Mouse (Mus musculus) neural tube, embryonic 12.5 days (tissue): ENCODE results near the gene Phactr3. TPM values are rescaled to one million over a fixed set of nuclear protein-coding genes. Genes with fewer than 3 reads are reported as not detected.
A peak's percentile ranks its signal among the peaks of the same experiment; 100 is the strongest.

Experiments used
- ATAC-seq: fragments of 200-750 bp; cut with Nextera tagmentation; 2 replicates; pipeline ENCODE4 v1.8.0; 2017; ENCODE audit warnings: low read depth, mild to moderate bottlenecking, moderate TSS enrichment, moderate library complexity; ENCODE audit not compliant: low FRiP score
- H3K27ac ChIP-seq: fragments of 300-500 bp; sonication (generic); 2 replicates; pipeline ENCODE4 v1.5.1; 2016
- H3K27me3 ChIP-seq: fragments of 300-500 bp; sonication (generic); replicated peaks from 2 replicates; pipeline ENCODE4 v1.6.1; 2016; ENCODE audit warnings: mild to moderate bottlenecking
- H3K36me3 ChIP-seq: fragments of 300-500 bp; sonication (generic); 2 replicates; pipeline ENCODE4 v1.6.1; 2016; ENCODE audit warnings: mild to moderate bottlenecking
- H3K4me1 ChIP-seq: fragments of 300-500 bp; sonication (generic); 2 replicates; pipeline ENCODE4 v1.6.1; 2016
- H3K4me2 ChIP-seq: fragments of 300-500 bp; sonication (generic); replicated peaks from 2 replicates; pipeline ENCODE4 v1.6.1; 2016; ENCODE audit warnings: mild to moderate bottlenecking
- H3K4me3 ChIP-seq: fragments of 300-500 bp; sonication (generic); 2 replicates; pipeline ENCODE4 v1.5.1; 2016
- H3K9ac ChIP-seq: fragments of 300-500 bp; sonication (generic); 2 replicates; pipeline ENCODE4 v1.6.1; 2016; ENCODE audit warnings: mild to moderate bottlenecking
- H3K9me3 ChIP-seq: fragments of 300-500 bp; sonication (generic); 2 replicates; pipeline ENCODE4 v1.6.1; 2016; ENCODE audit warnings: mild to moderate bottlenecking
- WGBS: fragments of 180-500 bp; shearing (Covaris S2); methylation state at CpG from one replicate; pipeline ENCODE4 v1.1.7; 2016; 5-methylcytosine and 5-hydroxymethylcytosine counted together
- polyA plus RNA-seq: library from polyadenylated mRNA; unstranded; fragments of >200 nt; fragmentation: Nextera tagmentation; extraction: Ambion mirVana; gene quantifications from 2 replicates; pipeline ENCODE4 v1.2.1, GENCODE M21; 2016

Phactr3 gene
- polyA plus RNA-seq, 1 experiment from 2014 or later: 21.7 TPM

GRCm38 (mm10) chr2:178242996-178243395 lies 124.2 kb downstream of the Phactr3 start:
- Histone ChIP-seq H3K27ac (no peak overlapping the region), H3K9ac (no peak overlapping the region), H3K36me3 (no peaks in the 10 kb centered on the region), H3K9me3 (no peaks in the 10 kb centered on the region), H3K4me2 (no peak overlapping the region), H3K4me3 (no peak overlapping the region), H3K4me1 (peaks cover 8% of the 10 kb centered on the region), H3K27me3 (0 out of 2 replicates have a peak, but pooled peaks cover 2% of the 10 kb centered on the region)
- ATAC-seq: no peak
- WGBS: 72% methylated on average over 3 of the region's 3 CpGs

- H3K4me3 ChIP-seq: no peak overlapping the region
- no peaks in the 10 kb centered on the region for H3K36me3 ChIP-seq
- H3K4me2 ChIP-seq: no peak overlapping the region
- 0 out of 2 replicates have a peak, but pooled peaks cover 2% of the 10 kb centered on the region for H3K27me3 ChIP-seq
- H3K9me3 ChIP-seq: no peaks in the 10 kb centered on the region
- H3K27ac ChIP-seq: no peak overlapping the region
- no peak overlapping the region for H3K9ac ChIP-seq
- ATAC-seq: no peak
- WGBS: 90% methylated on average over 1 of the region's 1 CpGs
- peaks cover 8% of the 10 kb centered on the region for H3K4me1 ChIP-seq
These were observed 126.1 kb downstream of the Phactr3 start for GRCm38 (mm10) chr2:178244866-178245265.

- Histone ChIP-seq H3K27ac (no peak overlapping the region), H3K36me3 (no peaks in the 10 kb centered on the region), H3K27me3 (0 out of 2 replicates have a peak, but pooled peaks cover 2% of the 10 kb centered on the region), H3K4me3 (no peak overlapping the region), H3K9me3 (no peaks in the 10 kb centered on the region), H3K4me2 (no peak overlapping the region), H3K4me1 (peaks cover 8% of the 10 kb centered on the region), H3K9ac (no peak overlapping the region)
- 88% methylated on average over 5 of the region's 5 CpGs for WGBS
- no peak for ATAC-seq
These were observed 127.1 kb downstream of the Phactr3 start for GRCm38 (mm10) chr2:178245841-178246240.

- 51% methylated on average over 4 of the region's 4 CpGs for WGBS
- H3K9me3 ChIP-seq: no peaks in the 10 kb centered on the region
These were observed 128.0 kb downstream of the Phactr3 start for GRCm38 (mm10) chr2:178246767-178247166.

GRCm38 (mm10) chr2:178247274-178247673 lies 128.5 kb downstream of the Phactr3 start:
- Histone ChIP-seq H3K27me3 (0 out of 2 replicates have a peak, but pooled peaks cover 2% of the 10 kb centered on the region), H3K4me3 (no peak overlapping the region), H3K36me3 (no peaks in the 10 kb centered on the region), H3K27ac (no peak overlapping the region), H3K9ac (no peak overlapping the region), H3K9me3 (no peaks in the 10 kb centered on the region), H3K4me2 (no peak overlapping the region), H3K4me1 (no peaks in the 10 kb centered on the region)
- WGBS: 77% methylated on average over 8 of the region's 8 CpGs
- no peak; the same call in 1 of the 2 replicates for ATAC-seq

More at GRCm38 (mm10) chr2:178246767-178247166, 128.0 kb downstream of the Phactr3 start:
- H3K4me2 ChIP-seq: no peak overlapping the region
- no peaks in the 10 kb centered on the region for H3K36me3 ChIP-seq
- no peak overlapping the region for H3K9ac ChIP-seq
- H3K27me3 ChIP-seq: 0 out of 2 replicates have a peak, but pooled peaks cover 2% of the 10 kb centered on the region
- no peak overlapping the region for H3K27ac ChIP-seq
- ATAC-seq: no peak
- H3K4me1 ChIP-seq: no peaks in the 10 kb centered on the region
- H3K4me3 ChIP-seq: no peak overlapping the region

GRCm38 (mm10) chr2:178257117-178257825 lies 138.5 kb downstream of the Phactr3 start:
- peak; percentile 87 for ATAC-seq
- Histone ChIP-seq H3K4me2 (no peak overlapping the region), H3K9me3 (no peaks in the 10 kb centered on the region), H3K9ac (no peak overlapping the region), H3K27ac (0 out of 2 replicates have a peak overlapping the region, but pooled peaks have one; percentile 20), H3K4me3 (no peak overlapping the region), H3K27me3 (no peaks in the 10 kb centered on the region; the same call in 1 of the 2 replicates), H3K36me3 (no peaks in the 10 kb centered on the region), H3K4me1 (peaks cover 12% of the 10 kb centered on the region)
- 2% methylated on average over 3 of the region's 3 CpGs for WGBS

GRCm38 (mm10) chr2:178257986-178258555 lies 139.3 kb downstream of the Phactr3 start:
- no peaks in the 10 kb centered on the region for H3K36me3 ChIP-seq
- no peak overlapping the region for H3K4me3 ChIP-seq
- peaks cover 12% of the 10 kb centered on the region for H3K4me1 ChIP-seq
- H3K27me3 ChIP-seq: no peaks in the 10 kb centered on the region; the same call in 1 of the 2 replicates
- no peak overlapping the region for H3K27ac ChIP-seq
- no peak overlapping the region for H3K4me2 ChIP-seq
- no peak overlapping the region for H3K9ac ChIP-seq
- no peak for ATAC-seq
- 15% methylated on average over 1 of the region's 2 CpGs for whole genome bisulfite sequencing
- H3K9me3 ChIP-seq: no peaks in the 10 kb centered on the region

- Histone ChIP-seq H3K27ac (no peak overlapping the region), H3K4me2 (no peak overlapping the region), H3K9ac (no peak overlapping the region), H3K27me3 (no peaks in the 10 kb centered on the region; the same call in 1 of the 2 replicates), H3K4me1 (peaks cover 10% of the 10 kb centered on the region), H3K4me3 (no peak overlapping the region), H3K36me3 (no peaks in the 10 kb centered on the region), H3K9me3 (no peaks in the 10 kb centered on the region)
- no peak for ATAC-seq
- WGBS: 88% methylated on average over 4 of the region's 4 CpGs
These were observed 144.3 kb downstream of the Phactr3 start for GRCm38 (mm10) chr2:178263055-178263454.

- no peak overlapping the region for H3K9ac ChIP-seq
- H3K36me3 ChIP-seq: no peaks in the 10 kb centered on the region
- H3K9me3 ChIP-seq: no peaks in the 10 kb centered on the region
- no peak overlapping the region for H3K27ac ChIP-seq
- peak; percentile 77 for ATAC-seq
- H3K4me3 ChIP-seq: no peak overlapping the region
- peaks cover 10% of the 10 kb centered on the region for H3K4me1 ChIP-seq
- H3K4me2 ChIP-seq: no peak overlapping the region
- no peaks in the 10 kb centered on the region for H3K27me3 ChIP-seq
- 7% methylated on average over 8 of the region's 8 CpGs for WGBS
These were observed 145.6 kb downstream of the Phactr3 start for GRCm38 (mm10) chr2:178264389-178264788.

GRCm38 (mm10) chr2:178265454-178265853 lies 146.7 kb downstream of the Phactr3 start:
- Histone ChIP-seq H3K4me2 (no peak overlapping the region), H3K4me3 (no peak overlapping the region), H3K9ac (no peak overlapping the region), H3K36me3 (no peaks in the 10 kb centered on the region), H3K27ac (no peak overlapping the region), H3K9me3 (no peaks in the 10 kb centered on the region), H3K27me3 (no peaks in the 10 kb centered on the region), H3K4me1 (peaks cover 10% of the 10 kb centered on the region)
- WGBS: 18% methylated on average over 2 of the region's 2 CpGs
- no peak for ATAC-seq

GRCm38 (mm10) chr2:178270794-178271193 lies 152.0 kb downstream of the Phactr3 start:
- ATAC-seq: no peak
- Histone ChIP-seq H3K27me3 (no peaks in the 10 kb centered on the region), H3K27ac (no peak overlapping the region), H3K4me2 (no peak overlapping the region), H3K9ac (no peak overlapping the region), H3K4me3 (no peak overlapping the region), H3K36me3 (no peaks in the 10 kb centered on the region), H3K9me3 (no peaks in the 10 kb centered on the region), H3K4me1 (peaks cover 4% of the 10 kb centered on the region)
- WGBS: 83% methylated on average over 2 of the region's 2 CpGs

GRCm38 (mm10) chr2:178272350-178272749 lies 153.6 kb downstream of the Phactr3 start:
- Histone ChIP-seq H3K4me1 (no peaks in the 10 kb centered on the region), H3K36me3 (no peaks in the 10 kb centered on the region), H3K9me3 (no peaks in the 10 kb centered on the region), H3K27me3 (no peaks in the 10 kb centered on the region), H3K4me3 (no peak overlapping the region), H3K4me2 (no peak overlapping the region), H3K9ac (no peak overlapping the region), H3K27ac (no peak overlapping the region)
- ATAC-seq: no peak
- 67% methylated on average over 4 of the region's 4 CpGs for WGBS
